Mouse (Mus musculus): ENCODE results near the gene Krt33a.
A peak's percentile ranks its signal among the peaks of the same experiment; 100 is the strongest.

The Krt33a gene

GRCm38 (mm10) chr11:100016112-100016511 lies at the start of gene Krt33a:
TSS of gene Krt33a (minus strand) at chr11:100016212.
- no peak for DNase-seq

- DNase-seq = peak; percentile 23 to 47
These were observed 42.9 kb upstream of the Krt33a start for GRCm38 (mm10) chr11:100058875-100059274.

DNA sequence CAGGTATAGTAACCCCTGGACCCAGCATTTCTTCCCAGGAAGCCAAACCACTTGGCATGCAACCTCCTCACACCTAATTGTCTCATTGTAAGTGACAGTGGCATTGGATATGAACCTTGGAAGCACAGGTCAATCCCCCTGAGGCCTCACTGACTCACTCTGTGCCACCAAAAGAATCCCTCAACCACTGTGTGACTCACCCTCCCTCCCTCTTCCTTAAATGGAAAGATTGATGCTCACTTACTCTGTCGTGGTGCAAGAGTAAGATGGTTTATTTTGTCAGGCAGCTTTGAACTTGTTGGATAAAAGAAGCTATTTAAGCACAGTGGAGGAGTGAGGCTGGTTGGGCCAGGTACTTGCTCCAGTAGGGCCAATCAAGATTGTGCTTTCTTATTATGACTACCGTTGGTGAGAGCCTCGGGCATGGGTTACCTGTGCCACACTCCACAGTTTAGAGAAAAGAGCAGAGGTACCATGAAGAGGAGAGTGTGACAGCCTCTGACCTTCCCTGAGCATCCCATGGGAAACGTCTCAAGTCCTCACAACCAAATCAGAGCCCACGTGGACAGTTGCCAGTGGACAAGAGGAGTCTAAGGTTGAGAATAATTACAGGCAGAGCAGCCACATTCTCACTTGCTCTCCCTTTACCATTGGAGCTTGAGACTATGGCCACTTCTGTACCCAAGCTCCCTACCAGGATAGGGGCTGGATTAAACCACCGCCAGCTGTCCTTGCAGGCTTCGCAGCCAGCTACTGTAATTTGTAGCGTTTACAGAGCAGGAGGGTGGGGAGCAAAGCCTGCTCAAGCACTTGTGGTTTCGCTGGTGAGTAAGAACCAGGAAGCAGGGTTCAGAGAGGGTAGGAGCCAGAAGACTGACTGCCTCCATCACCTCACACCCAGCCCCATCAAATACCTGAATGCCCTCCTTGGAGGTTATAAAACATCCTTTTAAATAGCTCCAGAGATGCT lies 40.0 kb upstream of the Krt33a start:
- peak in 1 of 2 experiments; percentile 17 for DNase-seq

DNA sequence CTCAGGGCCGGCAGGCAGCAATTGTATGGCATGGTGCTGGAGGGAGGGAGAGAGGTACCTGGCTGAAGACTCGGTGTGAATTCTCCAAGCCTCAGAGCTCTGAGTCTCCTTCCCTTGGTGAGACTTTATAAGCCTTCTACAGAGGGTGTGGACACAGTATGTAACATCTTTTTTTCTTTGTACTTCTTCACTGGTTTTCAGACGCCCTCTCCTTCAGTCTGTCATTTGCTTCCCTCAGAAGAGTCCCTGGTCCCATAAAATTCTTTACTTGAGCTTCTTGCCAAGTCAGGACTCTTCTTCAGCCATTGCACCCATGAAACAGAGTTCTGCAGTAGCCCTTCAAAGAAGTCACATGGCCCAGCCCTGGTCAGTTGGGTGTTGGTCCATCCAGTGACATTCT lies 34.4 kb upstream of the Krt33a start, which contains the start of gene Krt31:
Gene Krt31, minus strand, starts transcription at position 101 of the 400 bp plus-strand sequence.
- DNase-seq = no peak

DNA sequence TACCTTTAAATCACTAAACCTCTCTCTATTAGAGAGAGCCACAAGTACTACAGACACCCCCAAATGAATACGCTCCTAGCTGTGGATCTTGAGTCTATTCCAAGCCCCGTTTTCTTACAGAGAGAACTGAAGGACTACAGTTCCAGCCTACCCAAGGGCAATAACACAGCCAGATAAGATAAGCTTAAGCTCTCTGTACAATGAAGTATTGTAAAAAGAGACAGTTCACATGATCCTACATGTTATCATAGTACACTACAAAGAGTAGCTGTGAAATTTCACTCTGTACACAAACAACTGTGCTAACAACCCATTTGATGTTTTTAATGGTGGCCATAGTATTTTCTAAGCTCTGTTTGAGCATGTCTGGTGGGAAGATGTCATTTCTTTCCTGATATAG lies 31.2 kb upstream of the Krt33a start:
- DNase-seq = no peak

- DNase-seq = no peak
These were observed 30.4 kb upstream of the Krt33a start for GRCm38 (mm10) chr11:100046303-100046866.

- no peak for DNase-seq
These were observed 25.4 kb upstream of the Krt33a start, which contains the start of gene Krt34 for GRCm38 (mm10) chr11:100041454-100041853. TSS of gene Krt34 (minus strand) at chr11:100041554.

GRCm38 (mm10) chr11:100029768-100030167 lies 13.8 kb upstream of the Krt33a start, which contains the start of gene Krt33b:
TSS of gene Krt33b (minus strand) at chr11:100029868.
- no peak for DNase-seq

DNA sequence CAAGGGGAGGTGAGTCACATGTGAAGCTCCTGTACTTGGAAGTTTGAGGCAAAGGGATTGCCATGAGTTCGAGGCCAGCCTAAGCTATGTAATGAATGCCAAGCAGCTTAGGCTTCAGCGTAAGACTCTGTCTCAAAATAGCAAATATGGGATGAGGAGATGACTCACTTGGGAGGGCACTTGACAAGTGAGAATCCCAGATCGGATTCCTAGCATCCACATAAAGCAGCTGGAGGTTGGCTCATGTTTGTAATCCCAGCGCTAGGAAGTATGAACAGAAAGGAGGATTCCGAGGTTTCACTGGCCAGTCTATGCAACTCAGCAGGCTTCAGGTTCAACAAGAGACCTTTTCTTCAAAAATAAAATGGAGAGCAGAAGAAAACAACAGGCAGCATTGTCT lies 5.4 kb upstream of the Krt33a start:
- DNase-seq = no peak

- no peak for DNase-seq
These were observed 3.5 kb upstream of the Krt33a start for GRCm38 (mm10) chr11:100019466-100019865.

- DNase-seq = no peak
These were observed 2.3 kb downstream of the Krt33a start for GRCm38 (mm10) chr11:100013691-100014171.

DNA sequence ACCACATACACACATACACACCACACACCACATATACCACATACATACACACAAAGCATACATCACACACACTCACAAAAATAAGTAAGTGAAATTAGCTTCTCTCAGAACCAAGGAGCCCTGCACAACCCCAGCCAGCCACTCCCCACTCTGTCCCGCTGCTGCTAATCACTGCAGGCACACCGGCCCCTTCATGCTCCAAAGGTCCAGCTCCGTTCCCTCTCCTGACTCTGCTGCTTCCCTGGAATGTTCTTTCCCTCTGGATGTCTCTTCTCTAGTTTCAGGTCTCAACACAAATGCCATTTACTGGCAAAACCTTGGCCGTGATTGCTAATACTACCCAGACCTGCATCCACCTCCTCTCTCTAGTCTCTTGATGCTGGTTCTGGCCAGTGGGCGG lies 5.3 kb downstream of the Krt33a start:
- no peak for DNase-seq

DNA sequence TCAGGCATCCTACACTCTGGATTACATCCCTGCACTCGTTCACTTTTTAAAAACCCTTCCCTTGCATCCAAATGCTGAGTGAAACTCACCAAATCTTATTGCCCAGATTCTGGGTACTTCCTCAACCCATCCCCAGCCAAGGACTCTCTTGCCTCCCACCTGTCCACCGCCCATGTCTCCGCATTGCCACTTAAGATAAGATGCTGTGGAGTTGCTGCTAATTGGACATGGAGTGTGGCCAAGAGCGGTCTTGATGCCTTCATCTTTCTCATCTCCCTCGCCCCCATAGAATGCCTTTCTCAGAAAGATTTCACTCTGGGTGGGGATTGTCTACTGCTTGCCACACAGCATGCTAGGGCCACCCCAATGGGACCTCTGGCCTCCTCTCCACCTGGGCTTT lies 7.7 kb downstream of the Krt33a start:
- DNase-seq = no peak

DNA sequence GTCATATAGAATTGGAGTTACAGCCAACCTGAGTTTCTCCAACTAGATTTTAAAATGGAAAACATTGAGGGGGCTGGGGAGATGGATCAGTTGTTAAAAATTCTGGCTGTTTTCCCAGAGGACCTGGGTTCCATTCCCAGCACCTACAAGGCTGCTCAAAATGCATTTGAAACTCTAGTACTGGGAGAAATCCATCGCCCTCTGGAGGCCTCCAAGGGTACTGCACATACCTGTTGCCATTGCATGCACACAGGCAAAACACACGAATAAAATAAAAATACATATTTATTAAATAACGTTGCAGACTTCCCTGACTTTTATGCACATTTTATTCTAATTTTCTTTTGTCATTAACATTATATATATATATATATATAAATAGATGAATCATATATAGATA lies 9.4 kb downstream of the Krt33a start:
- peak in 1 of 2 experiments; percentile 47 for DNase-seq

DNA sequence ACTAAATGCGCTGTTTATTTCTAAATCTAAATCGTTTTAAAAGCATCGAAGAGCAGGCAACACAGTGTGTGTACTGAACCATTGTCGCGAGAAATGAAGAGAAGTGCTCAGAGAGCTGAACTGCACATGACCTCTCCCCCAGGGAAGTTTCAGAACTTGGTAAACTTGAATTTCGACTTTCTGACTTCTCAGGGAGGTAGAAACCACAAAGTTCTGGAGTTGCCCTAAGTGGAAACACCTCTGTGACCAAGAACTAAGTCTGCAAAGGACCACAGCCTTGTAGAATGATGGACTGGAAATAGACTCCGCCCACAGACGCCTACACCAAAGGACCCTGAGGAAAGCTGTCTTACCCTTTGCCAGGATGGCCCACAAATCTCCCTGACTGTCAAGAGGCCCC lies 10.1 kb downstream of the Krt33a start:
- DNase-seq = no peak

GRCm38 (mm10) chr11:100004846-100005245 lies 11.2 kb downstream of the Krt33a start:
- peak; percentile 72 to 78 for DNase-seq

DNA sequence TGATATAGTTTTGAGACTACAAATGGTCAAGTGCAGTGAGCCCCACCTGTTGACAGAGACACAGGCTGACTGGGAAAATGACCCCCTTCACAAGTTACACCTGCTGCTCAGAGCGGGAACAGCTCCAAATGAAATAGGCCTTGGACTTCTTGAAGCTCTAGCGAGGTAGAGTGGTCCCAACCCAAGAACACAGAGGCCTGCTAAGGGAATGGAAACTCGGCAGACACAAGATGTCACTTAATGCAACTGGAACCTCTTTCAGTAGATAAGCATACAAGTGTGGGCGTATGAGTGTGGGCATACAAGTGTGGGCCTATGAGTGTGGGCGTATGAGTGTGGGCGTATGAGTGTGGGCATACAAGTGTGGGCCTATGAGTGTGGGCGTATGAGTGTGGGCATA lies 16.9 kb downstream of the Krt33a start:
- DNase-seq = no peak

DNA sequence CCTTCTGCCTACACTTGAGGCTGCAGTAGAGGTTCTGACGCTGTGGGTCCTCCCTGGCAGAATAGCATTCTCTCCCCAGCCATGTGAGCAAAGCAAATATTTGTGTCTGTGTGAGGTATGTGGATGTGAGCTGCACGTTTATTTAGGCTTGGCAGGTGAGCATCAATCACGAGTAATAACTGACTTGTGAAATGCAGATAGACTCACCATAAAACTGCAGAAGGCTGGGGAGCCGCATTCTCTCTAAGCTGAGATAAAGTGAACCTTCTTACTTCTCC lies 21.7 kb downstream of the Krt33a start:
- no peak for DNase-seq

GRCm38 (mm10) chr11:99993620-99994383 lies 22.2 kb downstream of the Krt33a start, which contains the start of gene Krtap17-1:
TSS of gene Krtap17-1 (minus strand) at chr11:99993994.
- DNase-seq = peak; percentile 30 to 54

DNA sequence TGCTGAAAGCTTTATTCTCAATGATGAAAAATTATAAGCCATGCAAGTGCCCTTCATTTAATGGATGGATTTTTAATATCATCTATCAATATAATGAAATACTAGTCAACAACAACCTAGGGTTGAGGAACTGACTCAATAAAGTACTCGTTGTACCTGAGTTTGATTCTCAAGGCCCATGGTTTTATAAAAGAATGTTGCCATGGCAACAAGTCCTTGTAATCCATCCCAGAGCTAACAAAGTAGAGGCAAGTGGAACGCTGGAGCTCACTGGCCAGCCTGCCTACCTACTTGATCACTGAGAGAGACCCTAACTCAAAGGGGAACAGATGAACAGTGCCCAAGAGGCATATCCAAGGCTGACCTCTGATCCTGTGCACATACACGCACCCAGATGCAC lies 25.4 kb downstream of the Krt33a start:
- DNase-seq = no peak

DNA sequence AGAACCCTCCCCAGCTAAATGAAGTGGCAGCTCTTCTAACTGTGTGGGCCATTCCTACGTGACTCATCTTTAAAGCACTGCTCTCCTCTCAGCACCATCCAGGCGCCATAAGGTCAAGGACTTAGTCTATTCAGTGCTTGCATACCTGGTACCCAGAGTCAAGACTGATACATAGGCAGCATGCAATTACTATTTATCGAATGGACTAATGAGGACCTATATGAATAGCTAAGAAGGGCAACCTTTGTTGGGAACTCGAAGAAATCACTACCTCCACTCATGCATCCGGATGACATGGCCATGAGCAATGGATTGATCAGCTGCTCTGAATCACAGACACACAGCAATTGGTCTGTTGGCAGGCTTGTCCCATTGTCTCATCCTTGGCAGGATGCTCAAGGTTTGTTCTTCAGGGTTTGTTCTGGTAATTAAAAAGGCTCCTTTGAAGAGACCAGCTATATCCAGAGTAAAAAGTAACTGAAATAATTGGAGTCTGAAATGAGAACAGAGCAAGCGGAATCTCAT lies 26.1 kb downstream of the Krt33a start:
- no peak for DNase-seq

- DNase-seq = no peak
These were observed 27.5 kb downstream of the Krt33a start for GRCm38 (mm10) chr11:99988530-99988929.

GRCm38 (mm10) chr11:99986180-99986647 lies 29.8 kb downstream of the Krt33a start, which contains the start of gene Krtap16-1:
TSS of gene Krtap16-1 (minus strand) at chr11:99986597.
- DNase-seq = no peak
